Mouse (Mus musculus) thymus, adult 2 months (tissue): ENCODE measurements around the gene Rita1.

ENCODE experiments used
- CTCF ChIP-seq: fragments of 200-500 bp; IDR thresholded peaks from 2 replicates; pipeline ENCODE4 v1.5.1; 2012; ENCODE audit warnings: mild to moderate bottlenecking, control low read depth, low read length, moderate library complexity, borderline replicate concordance; ENCODE audit not compliant: control insufficient read depth, poor library complexity, insufficient read depth; ENCODE audit errors: extremely low read depth
- POLR2A ChIP-seq: fragments of 200-500 bp; IDR thresholded peaks from 2 replicates; pipeline ENCODE4 v1.6.1; 2012; ENCODE audit warnings: mild to moderate bottlenecking, low read length, control low read depth, moderate library complexity; ENCODE audit not compliant: control insufficient read depth, poor library complexity, insufficient read depth; ENCODE audit errors: extremely low read depth

GRCm38 (mm10) chr5:120619201-120619600 lies 6.8 kb upstream of the Rita1 start:
- no peak for TF ChIP-seq POLR2A
- TF ChIP-seq CTCF = peak; percentile 87; the same call in 1 of the 2 replicates
